Mouse (Mus musculus): ENCODE measurements around the gene Snurf. TPM values are rescaled to one million over a fixed set of nuclear protein-coding genes. Genes with fewer than 3 reads are reported as not detected.

The Snurf gene
- polyA plus RNA-seq, 1 experiment: 4.8 TPM

GRCm38 (mm10) chr7:60003006-60003865 lies 1.6 kb downstream of the Snurf start:
- 42% methylated on average over 12 of the region's 12 CpGs for WGBS
- H3K27ac ChIP-seq (ENCODE audit: insufficient read depth, low read length): 0 out of 2 replicates have a peak overlapping the region, but pooled peaks have one; percentile 70
- peak overlapping the region; percentile 66 for H3K4me3 ChIP-seq (replicated peaks; ENCODE audit: insufficient read depth, low read depth, low read length)
- H3K4me1 ChIP-seq (ENCODE audit: control insufficient read depth, insufficient read depth, low read length): no peaks in the 10 kb centered on the region
- peak; percentile 48 to 59 for DNase-seq
- H3K27me3 ChIP-seq (ENCODE audit: control insufficient read depth, insufficient read depth, low read length): no peaks in the 10 kb centered on the region
- TF ChIP-seq POLR2A (IDR thresholded peaks at IDR 0.05; ENCODE audit: borderline replicate concordance, insufficient read depth, low read length) (no peak), CTCF (IDR thresholded peaks at IDR 0.05; ENCODE audit: borderline replicate concordance, insufficient read depth, low read depth, low read length) (no peak)

GRCm38 (mm10) chr7:59978646-59979045 lies 26.2 kb downstream of the Snurf start:
- no peaks in the 10 kb centered on the region for H3K27me3 ChIP-seq (ENCODE audit: control insufficient read depth, insufficient read depth, low read length)
- H3K4me1 ChIP-seq (ENCODE audit: control insufficient read depth, insufficient read depth, low read length): no peaks in the 10 kb centered on the region
- H3K27ac ChIP-seq (ENCODE audit: insufficient read depth, low read length): no peak overlapping the region
- 59% methylated on average over 1 of the region's 1 CpGs for WGBS
- TF ChIP-seq CTCF (IDR thresholded peaks at IDR 0.05; ENCODE audit: borderline replicate concordance, insufficient read depth, low read depth, low read length) (no peak), POLR2A (IDR thresholded peaks at IDR 0.05; ENCODE audit: borderline replicate concordance, insufficient read depth, low read length) (no peak)
- no peak overlapping the region for H3K4me3 ChIP-seq (replicated peaks; ENCODE audit: insufficient read depth, low read depth, low read length)
- DNase-seq: no peak

Other genes with a start within 250 kb of the Snurf start
- gene Gm38393, start within 50 bp of the Snurf start, polyA plus RNA-seq (2012; rRNA removed): 15.4 and 16.5 TPM in 2 replicates
- 958 and 1,030 TPM in 2 replicates for gene Snrpn, start 135.2 kb upstream of the Snurf start, polyA plus RNA-seq (2012; rRNA removed)

All from cerebellum, adult 2 months (tissue).